Mouse (Mus musculus) stomach, embryonic 14.5 days (tissue): ENCODE results near the gene Tpi1. TPM values are rescaled to one million over a fixed set of nuclear protein-coding genes. Genes with fewer than 3 reads are reported as not detected.
"Not testable (repeated sequence)": the region's sequence is repeated elsewhere in the genome, so short reads cannot be mapped to it uniquely, and the experiment has no call there.

Experiments
- ATAC-seq: fragments of 200-750 bp; cut with Nextera tagmentation; 2 replicates; pipeline ENCODE4 v1.8.0; 2017; ENCODE audit warnings: low read depth, moderate TSS enrichment; ENCODE audit not compliant: insufficient number of reproducible peaks, insufficient read depth, low FRiP score
- H3K27ac ChIP-seq: fragments of 300-500 bp; sonication (generic); 2 replicates; pipeline ENCODE4 v1.5.1; 2014; ENCODE audit warnings: mild to moderate bottlenecking, low read length, moderate library complexity, mixed read lengths
- H3K27me3 ChIP-seq: fragments of 300-500 bp; sonication (generic); 2 replicates; pipeline ENCODE4 v1.6.1; 2014; ENCODE audit warnings: low read length, control low read depth, mixed read lengths; ENCODE audit not compliant: control insufficient read depth, insufficient read depth
- H3K36me3 ChIP-seq: fragments of 300-500 bp; sonication (generic); 2 replicates; pipeline ENCODE4 v1.6.1; 2014; ENCODE audit warnings: mild to moderate bottlenecking, control low read depth, low read length, moderate library complexity, mixed read lengths; ENCODE audit not compliant: control insufficient read depth, insufficient read depth
- H3K4me1 ChIP-seq: fragments of 300-500 bp; sonication (generic); 2 replicates; pipeline ENCODE4 v1.6.1; 2014; ENCODE audit warnings: low read length, control low read depth, mixed read lengths; ENCODE audit not compliant: control insufficient read depth, insufficient read depth
- H3K4me2 ChIP-seq: fragments of 300-500 bp; sonication (generic); replicated peaks from 2 replicates; pipeline ENCODE4 v1.6.1; 2014; ENCODE audit warnings: low read depth, low read length, control low read depth
- H3K4me3 ChIP-seq: fragments of 300-500 bp; sonication (generic); 2 replicates; pipeline ENCODE4 v1.5.1; 2014; ENCODE audit warnings: low read depth, low read length, control low read depth
- H3K9ac ChIP-seq: fragments of 300-500 bp; sonication (generic); replicated peaks from 2 replicates; pipeline ENCODE4 v1.6.1; 2014; ENCODE audit warnings: low read depth, mild to moderate bottlenecking, control low read depth, low read length, moderate library complexity, mixed read lengths
- H3K9me3 ChIP-seq: fragments of 300-500 bp; sonication (generic); 2 replicates; pipeline ENCODE4 v1.6.1; 2016; ENCODE audit warnings: low read depth, low read length, control low read depth; ENCODE audit not compliant: control insufficient read depth
- WGBS: fragments of 180-500 bp; shearing (Covaris S2); extraction: QIAGEN DNeasy Blood & Tissue Kit; methylation state at CpG from one replicate; pipeline ENCODE4 v1.1.7; 2014; 5-methylcytosine and 5-hydroxymethylcytosine counted together
- polyA plus RNA-seq: library from polyadenylated mRNA; unstranded; fragments of >200 nt; fragmentation: Nextera tagmentation; extraction: Ambion mirVana; gene quantifications from 2 replicates; pipeline ENCODE4 v1.2.1, GENCODE M21; 2014

Tpi1 gene
- polyA plus RNA-seq, 1 experiment from 2014 or later = 844 TPM

DNA sequence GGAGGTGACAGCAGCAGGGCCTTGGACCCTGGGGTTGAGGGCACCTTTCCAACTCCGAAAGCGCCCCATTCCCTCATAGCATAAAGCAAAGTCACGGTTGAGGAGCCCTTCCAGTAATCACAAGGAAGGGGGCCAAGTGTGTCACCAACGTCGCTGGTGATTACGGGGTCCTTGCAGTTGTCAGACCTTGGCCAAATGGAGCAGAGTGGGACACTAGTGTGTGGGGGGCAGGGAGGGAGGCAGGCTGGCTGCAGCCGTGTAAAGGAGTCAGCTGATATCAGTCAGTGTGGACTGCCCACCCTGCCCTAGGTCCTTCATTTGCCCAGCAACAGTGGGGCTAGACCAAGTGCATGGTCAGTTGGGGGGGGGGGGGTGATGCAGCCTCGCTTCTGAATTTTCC, 352 bp upstream of the Tpi1 start:
- H3K27ac ChIP-seq = no peak overlapping the region
- H3K36me3 ChIP-seq = peaks cover 55% of the 10 kb centered on the region
- no peaks in the 10 kb centered on the region for H3K9me3 ChIP-seq
- no peaks in the 10 kb centered on the region for H3K27me3 ChIP-seq
- WGBS = 43% methylated on average over 8 of the region's 8 CpGs
- peak overlapping the region; percentile 78; the same call in 1 of the 2 replicates for H3K4me3 ChIP-seq
- H3K4me1 ChIP-seq = peaks cover 20% of the 10 kb centered on the region
- peak overlapping the region; percentile 89 for H3K4me2 ChIP-seq
- 0 out of 2 replicates have a peak overlapping the region, but pooled peaks have one; percentile 83 for H3K9ac ChIP-seq
- peak; percentile 24; the same call in 1 of the 2 replicates for ATAC-seq

DNA sequence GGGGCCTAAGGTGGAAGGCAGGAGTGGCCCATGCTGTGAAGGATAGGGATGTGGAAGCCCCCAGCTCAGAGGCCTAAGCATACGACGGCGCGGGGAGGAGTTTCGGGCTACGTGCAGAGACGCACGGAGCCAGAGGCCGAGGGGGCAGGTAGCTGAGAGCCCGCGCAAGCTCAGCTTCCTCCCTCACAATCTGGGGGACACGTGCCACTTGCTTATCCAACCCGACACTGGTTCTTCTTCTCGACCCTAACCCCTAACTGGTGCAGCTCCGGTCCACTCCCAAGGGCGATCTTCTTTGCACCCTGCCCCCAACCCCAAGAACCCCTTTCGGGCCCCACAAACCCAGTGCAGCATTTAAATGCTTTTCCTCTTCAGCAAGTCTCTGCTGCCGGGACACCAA, 600 bp downstream of the Tpi1 start:
- H3K27me3 ChIP-seq = no peaks in the 10 kb centered on the region
- H3K9me3 ChIP-seq = no peaks in the 10 kb centered on the region
- H3K4me1 ChIP-seq = peaks cover 23% of the 10 kb centered on the region
- 0% methylated on average over 18 of the region's 18 CpGs for WGBS
- peak overlapping the region; percentile 78 for H3K4me3 ChIP-seq
- peaks cover 45% of the 10 kb centered on the region for H3K36me3 ChIP-seq
- peak overlapping the region; percentile 89 for H3K4me2 ChIP-seq
- peak overlapping the region; percentile 94 for H3K27ac ChIP-seq
- peak; percentile 64 for ATAC-seq
- peak overlapping the region; percentile 83 for H3K9ac ChIP-seq

GRCm38 (mm10) chr6:124812848-124813247, 1.2 kb downstream of the Tpi1 start:
- no peaks in the 10 kb centered on the region for H3K27me3 ChIP-seq
- H3K4me3 ChIP-seq = peak overlapping the region; percentile 78
- peak overlapping the region; percentile 83 for H3K9ac ChIP-seq
- H3K27ac ChIP-seq = peak overlapping the region; percentile 94
- peaks cover 39% of the 10 kb centered on the region for H3K36me3 ChIP-seq
- ATAC-seq = no peak
- H3K9me3 ChIP-seq = no peaks in the 10 kb centered on the region
- H3K4me1 ChIP-seq = peaks cover 27% of the 10 kb centered on the region
- H3K4me2 ChIP-seq = peak overlapping the region; percentile 89
- 19% methylated on average over 9 of the region's 9 CpGs for WGBS

DNA sequence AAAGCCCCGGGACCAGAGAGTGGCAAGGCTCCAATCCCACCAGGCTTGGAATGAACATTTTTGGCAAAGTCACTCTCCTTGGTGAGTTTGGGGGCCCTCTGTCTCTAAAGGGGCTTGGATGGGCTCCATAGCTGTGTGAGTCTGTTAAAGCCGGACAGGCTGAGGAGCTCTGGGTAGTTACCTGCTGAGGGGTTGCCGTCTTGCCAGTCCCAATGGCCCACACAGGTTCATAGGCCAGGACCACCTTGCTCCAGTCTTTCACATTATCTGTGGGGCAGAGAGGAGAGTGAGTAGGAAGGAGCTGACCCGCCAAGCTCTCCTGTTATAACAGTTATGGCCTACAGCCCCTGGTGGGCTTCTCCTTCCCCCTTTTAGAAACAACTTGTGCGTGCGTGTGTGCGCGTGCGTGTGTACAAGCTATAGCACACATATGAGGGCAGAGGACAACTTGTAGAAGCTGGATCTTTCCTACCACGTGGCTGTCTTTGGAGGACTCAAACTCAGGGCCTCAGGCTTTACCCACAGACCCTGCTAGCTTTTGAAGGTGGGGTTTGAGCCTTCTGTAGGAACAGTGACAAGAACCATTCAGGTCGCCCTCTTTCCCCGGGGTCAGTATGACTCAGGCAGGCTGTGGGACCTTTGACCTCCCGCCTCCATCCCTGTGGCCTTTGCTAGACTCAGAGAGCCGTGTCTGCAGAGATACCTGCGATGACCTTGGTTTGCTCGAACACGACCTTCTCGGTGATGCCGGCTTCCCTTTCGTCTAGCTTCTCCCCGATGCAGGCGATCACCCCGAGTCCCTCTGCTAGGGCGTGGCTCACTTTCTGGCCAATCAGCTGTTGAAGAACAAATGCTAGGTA, 2.2 kb downstream of the Tpi1 start:
- peak overlapping the region; percentile 83; the same call in 1 of the 2 replicates for H3K9ac ChIP-seq

DNA sequence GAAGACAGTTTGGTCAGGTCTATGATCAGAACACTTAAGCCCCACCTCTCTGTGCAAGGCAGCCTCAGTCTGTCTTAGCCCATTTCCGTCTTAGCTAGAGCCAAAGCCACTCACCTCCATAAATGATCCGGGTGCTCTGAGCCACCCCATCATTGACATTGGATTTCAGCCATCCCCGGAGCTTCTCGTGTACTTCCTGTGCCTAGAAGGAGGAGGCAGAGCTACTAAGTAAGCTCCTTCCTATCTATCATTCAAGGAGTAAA, 2.8 kb downstream of the Tpi1 start:
- Histone ChIP-seq H3K4me3 (no peak overlapping the region), H3K27me3 (no peaks in the 10 kb centered on the region), H3K4me1 (peaks cover 27% of the 10 kb centered on the region), H3K4me2 (no peak overlapping the region), H3K9me3 (no peaks in the 10 kb centered on the region), H3K27ac (no peak overlapping the region), H3K9ac (no peak overlapping the region), H3K36me3 (peaks cover 25% of the 10 kb centered on the region)
- 83% methylated on average over 4 of the region's 4 CpGs for WGBS
- no peak for ATAC-seq

More for the DNA sequence above, 2.2 kb downstream of the Tpi1 start:
- H3K9me3 ChIP-seq = no peaks in the 10 kb centered on the region
- H3K4me1 ChIP-seq = peaks cover 27% of the 10 kb centered on the region
- peak overlapping the region; percentile 78 for H3K4me3 ChIP-seq
- no peaks in the 10 kb centered on the region for H3K27me3 ChIP-seq
- H3K36me3 ChIP-seq = peaks cover 30% of the 10 kb centered on the region
- ATAC-seq = no peak
- H3K27ac ChIP-seq = no peak overlapping the region
- peak overlapping the region; percentile 89 for H3K4me2 ChIP-seq
- WGBS = 75% methylated on average over 24 of the region's 24 CpGs

- not testable (repeated sequence) for H3K27ac ChIP-seq, H3K9ac ChIP-seq, H3K4me3 ChIP-seq, H3K4me2 ChIP-seq, H3K9me3 ChIP-seq, H3K27me3 ChIP-seq, ATAC-seq
- Histone ChIP-seq H3K36me3 (peaks cover 24% of the 10 kb centered on the region), H3K4me1 (peaks cover 30% of the 10 kb centered on the region)
- WGBS = 84% methylated on average over 11 of the region's 11 CpGs
These were observed 3.3 kb downstream of the Tpi1 start for GRCm38 (mm10) chr6:124810566-124811402.

GRCm38 (mm10) chr6:124809775-124810538, 4.1 kb downstream of the Tpi1 start:
- no peak for ATAC-seq
- Histone ChIP-seq H3K27me3 (no peaks in the 10 kb centered on the region), H3K36me3 (peaks cover 20% of the 10 kb centered on the region), H3K27ac (peak overlapping the region; percentile 93), H3K4me2 (peak overlapping the region; percentile 98), H3K9me3 (no peaks in the 10 kb centered on the region), H3K9ac (peak overlapping the region; percentile 71; the same call in 1 of the 2 replicates), H3K4me3 (peak overlapping the region; percentile 59), H3K4me1 (peaks cover 31% of the 10 kb centered on the region)
- 45% methylated on average over 14 of the region's 14 CpGs for WGBS
